Mouse (Mus musculus): Measurements from ENCODE around the gene Tmem242.

Gene Tmem242

DNA sequence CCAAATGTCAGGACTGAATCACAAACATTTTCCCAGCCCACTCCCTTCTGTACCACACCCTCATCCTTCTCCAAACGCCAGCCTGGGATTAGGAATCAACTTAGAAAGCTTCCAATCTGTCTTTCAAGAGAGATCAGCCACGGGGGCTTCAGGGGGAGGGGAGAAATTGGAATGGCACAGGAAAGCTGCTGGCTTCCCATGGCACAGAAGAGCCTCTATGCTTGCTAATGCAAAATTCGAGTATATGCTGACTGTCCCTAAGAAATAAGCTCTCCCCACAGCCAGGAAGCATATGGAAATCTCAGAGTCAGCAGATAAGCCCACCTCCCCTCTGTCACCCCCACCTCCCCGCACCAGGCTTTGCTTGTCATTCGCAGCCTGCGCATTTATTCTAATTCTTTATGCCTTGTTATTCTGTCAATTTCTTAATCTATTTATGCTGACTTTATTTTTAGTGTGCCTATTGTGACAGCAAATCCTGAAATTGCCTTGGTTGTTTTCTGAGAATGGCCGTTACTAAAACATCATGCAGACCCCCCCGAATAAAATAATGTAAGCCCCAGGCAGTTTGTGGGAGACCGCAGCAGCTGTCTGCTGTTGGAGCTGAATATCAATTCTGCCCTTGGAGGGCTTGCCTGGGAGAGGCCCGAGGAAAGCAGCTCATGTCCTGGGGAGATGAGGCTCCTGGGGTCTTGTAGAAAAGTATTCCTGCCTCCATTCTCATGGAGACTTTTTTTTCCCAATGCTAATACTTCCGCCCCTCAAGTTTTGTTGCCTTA is 62.7 kb downstream of the Tmem242 start:
- no peak for DNase-seq (ENCODE audit: low spot score)

- DNase-seq (ENCODE audit: low spot score) = no peak
Observed at GRCm38 (mm10) chr17:5372951-5373350, 67.1 kb downstream of the Tmem242 start.

DNA sequence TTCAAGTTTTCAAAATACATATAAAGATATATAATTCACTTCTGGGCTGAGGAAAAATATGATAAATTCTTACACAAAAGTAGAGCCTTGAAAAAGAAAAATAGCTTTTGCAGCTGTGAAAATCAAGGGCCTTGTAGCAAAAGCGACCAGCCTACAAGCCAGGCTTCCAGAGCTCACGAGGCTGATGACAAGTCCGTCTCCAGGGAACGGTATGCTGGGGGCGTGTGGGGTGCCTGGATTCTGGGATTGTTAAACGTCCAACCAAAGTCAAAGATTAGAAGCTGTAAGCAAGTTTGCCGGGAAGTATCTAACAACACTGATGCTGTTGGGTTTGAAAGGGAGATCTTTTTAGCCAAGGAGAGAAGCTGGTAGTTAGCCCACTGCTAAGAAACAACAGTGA is 68.5 kb downstream of the Tmem242 start:
- no peak for DNase-seq (ENCODE audit: low spot score)

- no peak for DNase-seq (ENCODE audit: low spot score)
Observed at GRCm38 (mm10) chr17:5371032-5371431, 69.0 kb downstream of the Tmem242 start.

DNA sequence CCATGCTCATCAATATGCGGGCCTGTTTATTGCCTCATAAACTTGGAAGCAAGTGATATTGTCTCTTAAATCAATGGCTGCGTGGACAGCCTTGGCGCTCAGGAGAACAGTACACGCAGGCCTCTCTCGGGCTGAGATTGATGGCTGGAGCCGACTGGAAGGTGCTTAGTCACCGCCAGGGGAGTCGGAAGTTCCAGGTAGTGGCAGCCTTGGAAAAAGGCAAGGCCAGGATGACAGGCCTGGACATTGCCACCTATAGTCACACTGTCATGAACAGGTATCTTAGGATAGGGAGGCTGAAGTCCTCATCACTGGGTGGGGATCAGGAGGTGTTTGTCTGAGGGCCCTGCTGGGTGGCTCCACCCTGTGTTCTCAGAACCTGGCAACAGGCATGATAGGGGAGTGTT is 74.1 kb downstream of the Tmem242 start:
- DNase-seq (ENCODE audit: low spot score) = no peak
